ENCODE assay signal across 9 mouse cellular contexts in genomic region chr12:51000281-51001075, GRCm38 (mm10).
DNase-seq lines count a peak whose midpoint lies in the region; ATAC-seq and TF ChIP-seq lines count a peak whose summit lies in the region.
"Had no signal": no experiment of that assay in that cellular context is flagged by ENCODE, and none has a peak within 500 bp of the region (broad histone marks: within the 10 kb centered on the region; RNA-seq: fewer than 3 reads in every experiment).

No protein-coding gene starts in this region.

- ATAC-seq in kidney, embryonic 16.5 days (ENCODE audit: low FRiP score, low TSS enrichment), result peak; percentile 26; the same call in 1 of the 2 replicates
- ATAC-seq in hindbrain, embryonic 14.5 days (ENCODE audit: low FRiP score), result no peak
- ATAC-seq in midbrain, embryonic 16.5 days, result no peak
- ATAC-seq: CD4-positive, CD25-positive, alpha-beta regulatory T cell, adult 4 months had no signal

- H3K9ac ChIP-seq in kidney, embryonic 16.5 days (replicated peaks; ENCODE audit: low read length), result no peak overlapping the region
- H3K9ac ChIP-seq in hindbrain, embryonic 14.5 days, result no peak overlapping the region
- no peak overlapping the region; the same call in 1 of the 2 replicates for H3K9ac ChIP-seq in midbrain, embryonic 16.5 days (ENCODE audit: low read depth, low read length)

- H3K27ac ChIP-seq in kidney, embryonic 16.5 days (ENCODE audit: low read length), result peak overlapping the region; percentile 60; the same call in 1 of the 2 replicates
- H3K27ac ChIP-seq in hindbrain, embryonic 14.5 days, result peak overlapping the region; percentile 77; the same call in 1 of the 2 replicates
- H3K27ac ChIP-seq in midbrain, embryonic 16.5 days (ENCODE audit: low read length), result peak overlapping the region; percentile 72

- no peaks in the 10 kb centered on the region for H3K9me3 ChIP-seq in kidney, embryonic 16.5 days (ENCODE audit: low read length)
- H3K9me3 ChIP-seq in hindbrain, embryonic 14.5 days (ENCODE audit: control insufficient read depth, low read length), result no peaks in the 10 kb centered on the region
- no peaks in the 10 kb centered on the region for H3K9me3 ChIP-seq in midbrain, embryonic 16.5 days (replicated peaks; ENCODE audit: control insufficient read depth, low read length, poor library complexity, severe bottlenecking)

- 36% methylated on average over 18 of the region's 18 CpGs for WGBS in kidney, embryonic 16.5 days
- 44% methylated on average over 18 of the region's 18 CpGs for WGBS in hindbrain, embryonic 14.5 days
- WGBS in midbrain, embryonic 16.5 days, result 63% methylated on average over 18 of the region's 18 CpGs

- H3K4me2 ChIP-seq in kidney, embryonic 16.5 days (replicated peaks; ENCODE audit: low read depth, low read length), result peak overlapping the region; percentile 30
- H3K4me2 ChIP-seq in hindbrain, embryonic 14.5 days (replicated peaks), result peak overlapping the region; percentile 1; the same call in 1 of the 2 replicates
- H3K4me2 ChIP-seq in midbrain, embryonic 16.5 days (ENCODE audit: low read length), result peak overlapping the region; percentile 4; the same call in 1 of the 2 replicates

- H3K4me1 ChIP-seq in kidney, embryonic 16.5 days (ENCODE audit: insufficient read depth, low read length), result peaks cover 17% of the 10 kb centered on the region
- peaks cover 39% of the 10 kb centered on the region for H3K4me1 ChIP-seq in hindbrain, embryonic 14.5 days (replicated peaks; ENCODE audit: control insufficient read depth, insufficient read depth, low read length)
- peaks cover 30% of the 10 kb centered on the region for H3K4me1 ChIP-seq in midbrain, embryonic 16.5 days (ENCODE audit: control insufficient read depth, insufficient read depth, low read length)

- no peak for TF ChIP-seq POLR2A in brain, embryonic 14.5 days (IDR thresholded peaks at IDR 0.05; ENCODE audit: borderline replicate concordance, extremely low read depth, insufficient read depth, insufficient read length, poor library complexity, severe bottlenecking)

- H3K4me3 ChIP-seq in kidney, embryonic 16.5 days (ENCODE audit: low read length), result no peak overlapping the region
- H3K4me3 ChIP-seq in hindbrain, embryonic 14.5 days (replicated peaks; ENCODE audit: low read length), result no peak overlapping the region
- no peak overlapping the region for H3K4me3 ChIP-seq in midbrain, embryonic 16.5 days (ENCODE audit: low read depth, low read length)

- no peak for DNase-seq in kidney, postnatal 25 days
- peak; percentile 84 for DNase-seq in brain, embryonic 14.5 days (ENCODE audit: low read depth)
- DNase-seq in hindbrain, embryonic 14.5 days (ENCODE audit: low spot score), result peak; percentile 52
- DNase-seq in heart, adult 9 months (ENCODE audit: low spot score in 2 of 2), result no peak
- no peak for DNase-seq in urinary bladder, adult 18-20 months (ENCODE audit: low spot score in 2 of 2)
- no peak for DNase-seq in spleen, postnatal 10 days (ENCODE audit: low spot score in 2 of 2)

- H3K36me3 ChIP-seq in kidney, embryonic 16.5 days (ENCODE audit: insufficient read depth, low read length), result no peaks in the 10 kb centered on the region
- no peaks in the 10 kb centered on the region for H3K36me3 ChIP-seq in hindbrain, embryonic 14.5 days (replicated peaks; ENCODE audit: control insufficient read depth, insufficient read depth)
- no peaks in the 10 kb centered on the region for H3K36me3 ChIP-seq in midbrain, embryonic 16.5 days (ENCODE audit: control insufficient read depth, insufficient read depth, low read length)

- no peak for TF ChIP-seq CTCF in brain, embryonic 14.5 days (IDR thresholded peaks at IDR 0.05; ENCODE audit: borderline replicate concordance, extremely low read depth, insufficient read depth, insufficient read length)

- no peaks in the 10 kb centered on the region for H3K27me3 ChIP-seq in kidney, embryonic 16.5 days (ENCODE audit: insufficient read depth, low read length)
- H3K27me3 ChIP-seq in hindbrain, embryonic 14.5 days (ENCODE audit: control insufficient read depth, insufficient read depth, low read length), result peaks cover 34% of the 10 kb centered on the region
- H3K27me3 ChIP-seq in midbrain, embryonic 16.5 days (ENCODE audit: control insufficient read depth, insufficient read depth, low read depth, low read length), result peaks cover 4% of the 10 kb centered on the region; the same call in 1 of the 2 replicates

Comparison
In these comparisons a context has a peak if more than half of its experiments do, and no peak if none do; other contexts are left out.
1. DNase-seq: peak in brain, embryonic 14.5 days (single experiment) and hindbrain, embryonic 14.5 days (single experiment); none in kidney, postnatal 25 days (0 of 2), heart, adult 9 months (0 of 2), urinary bladder, adult 18-20 months (0 of 2) and spleen, postnatal 10 days (0 of 2).
2. Peak in every context shown above with its lines, with median percentiles within 50 percentile points of each other: H3K27ac ChIP-seq and H3K4me2 ChIP-seq.